Mouse (Mus musculus): Measurements from ENCODE around the gene Golga1.

DNA sequence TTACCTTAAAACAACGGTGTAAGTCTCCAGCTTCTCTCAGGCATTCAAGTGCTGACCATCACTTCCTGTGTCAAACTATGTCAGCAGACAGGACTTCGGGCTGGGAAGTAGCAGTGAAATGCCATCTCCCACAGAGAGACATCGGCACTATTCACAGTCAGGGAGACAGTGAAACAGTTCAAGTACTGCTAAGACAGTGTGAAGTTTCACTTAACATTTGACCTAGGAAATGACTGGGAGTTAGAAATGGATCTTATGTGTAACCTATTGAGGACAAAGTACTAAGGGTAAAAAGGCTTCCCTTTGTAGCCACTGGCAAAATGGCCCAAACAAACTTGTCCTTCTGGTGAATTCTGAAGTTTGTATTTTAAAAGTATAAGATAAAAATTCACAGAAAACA is 17.4 kb upstream of the Golga1 start:
- TF ChIP-seq CTCF (IDR thresholded peaks at IDR 0.05; ENCODE audit: low read depth) (no peak), EP300 (optimal IDR thresholded peaks at IDR 0.05) (no peak)

All from stomach, postnatal 0 days (tissue).